Mouse (Mus musculus): ENCODE measurements around the gene Cers6. TPM values are rescaled to one million over a fixed set of nuclear protein-coding genes. Genes with fewer than 3 reads are reported as not detected.

The Cers6 gene
- 10.3 TPM for polyA plus RNA-seq (2012; fragmentation: generic; extraction: Trizol)
- long read RNA-seq, experiment 1, full-length matches to known transcripts, result 3 of 8 reads
- long read RNA-seq, experiment 1, partial matches to known transcripts, result 0 of 8 reads
- long read RNA-seq, experiment 1, other reads (novel, unspliced or antisense), result 5 of 8 reads
- long read RNA-seq, experiment 2, full-length matches to known transcripts, result 24 of 35 reads
- long read RNA-seq, experiment 2, partial matches to known transcripts, result 0 of 35 reads
- long read RNA-seq, experiment 2, other reads (novel, unspliced or antisense), result 11 of 35 reads

- no peaks in the 10 kb centered on the region for H3K27me3 ChIP-seq (ENCODE audit: control insufficient read depth, insufficient read depth, insufficient read length)
- peaks cover 49% of the 10 kb centered on the region for H3K79me2 ChIP-seq (ENCODE audit: control insufficient read depth, insufficient read depth)
- H3K4me3 ChIP-seq (ENCODE audit: insufficient read depth, poor library complexity, severe bottlenecking), result peak within 1 kb of the TSS; percentile 85
- peak within 1 kb of the TSS; percentile 71 for H3ac ChIP-seq (ENCODE audit: control insufficient read depth, insufficient read length, low read depth)
- peak; percentile 91 for TF ChIP-seq MAX (IDR thresholded peaks at IDR 0.05)
- no peak for TF ChIP-seq MYOD1 (IDR thresholded peaks at IDR 0.05; ENCODE audit: control insufficient read depth, insufficient read length, low read depth)
- TF ChIP-seq USF1 (IDR thresholded peaks at IDR 0.05; ENCODE audit: low read depth), result peak; percentile 94
- H3K36me3 ChIP-seq (ENCODE audit: control insufficient read depth, insufficient read depth), result peaks cover 4% of the 10 kb centered on the region
- peaks cover 37% of the 10 kb centered on the region for H3K79me3 ChIP-seq (ENCODE audit: low read depth)
Measured at GRCm38 (mm10) chr2:68860904-68861685, at the start of gene Cers6. Cers6 (plus strand) TSS chr2:68861441.

GRCm38 (mm10) chr2:68814409-68814808 lies 46.8 kb upstream of the Cers6 start:
- no peak overlapping the region for H3K4me3 ChIP-seq (ENCODE audit: insufficient read depth, poor library complexity, severe bottlenecking)
- no peaks in the 10 kb centered on the region for H3K79me2 ChIP-seq (ENCODE audit: control insufficient read depth, insufficient read depth)
- H3ac ChIP-seq (ENCODE audit: control insufficient read depth, insufficient read length, low read depth), result no peak overlapping the region
- H3K27me3 ChIP-seq (ENCODE audit: control insufficient read depth, insufficient read depth, insufficient read length), result no peaks in the 10 kb centered on the region
- no peaks in the 10 kb centered on the region for H3K79me3 ChIP-seq (ENCODE audit: low read depth)
- H3K36me3 ChIP-seq (ENCODE audit: control insufficient read depth, insufficient read depth), result no peaks in the 10 kb centered on the region
- TF ChIP-seq FOSL1 (IDR thresholded peaks at IDR 0.05; ENCODE audit: insufficient read depth, low read length, poor library complexity, severe bottlenecking) (no peak), CEBPB (IDR thresholded peaks at IDR 0.05; ENCODE audit: low read depth) (no peak)

- no peaks in the 10 kb centered on the region for H3K79me3 ChIP-seq (ENCODE audit: low read depth)
- H3K4me3 ChIP-seq (ENCODE audit: insufficient read depth, poor library complexity, severe bottlenecking), result no peak overlapping the region
- no peaks in the 10 kb centered on the region for H3K79me2 ChIP-seq (ENCODE audit: control insufficient read depth, insufficient read depth)
- TF ChIP-seq MAX (IDR thresholded peaks at IDR 0.05) (no peak), MYOG (IDR thresholded peaks at IDR 0.05; ENCODE audit: control insufficient read depth, extremely low read depth, insufficient read length) (no peak), CTCF (IDR thresholded peaks at IDR 0.05; ENCODE audit: control insufficient read depth, insufficient read depth, insufficient read length) (no peak), FOSL1 (IDR thresholded peaks at IDR 0.05; ENCODE audit: insufficient read depth, low read length, poor library complexity, severe bottlenecking) (no peak), MYOD1 (IDR thresholded peaks at IDR 0.05; ENCODE audit: control insufficient read depth, insufficient read length, low read depth) (no peak), USF1 (IDR thresholded peaks at IDR 0.05; ENCODE audit: low read depth) (no peak), CEBPB (IDR thresholded peaks at IDR 0.05; ENCODE audit: low read depth) (no peak)
- H3K36me3 ChIP-seq (ENCODE audit: control insufficient read depth, insufficient read depth), result no peaks in the 10 kb centered on the region
- no peak overlapping the region for H3ac ChIP-seq (ENCODE audit: control insufficient read depth, insufficient read length, low read depth)
- H3K27me3 ChIP-seq (ENCODE audit: control insufficient read depth, insufficient read depth, insufficient read length), result no peaks in the 10 kb centered on the region
Measured at GRCm38 (mm10) chr2:68819040-68819439, 42.2 kb upstream of the Cers6 start.

GRCm38 (mm10) chr2:68822152-68822887 lies 38.9 kb upstream of the Cers6 start:
- no peak overlapping the region for H3K4me3 ChIP-seq (ENCODE audit: insufficient read depth, poor library complexity, severe bottlenecking)
- TF ChIP-seq MYOD1 (IDR thresholded peaks at IDR 0.05; ENCODE audit: control insufficient read depth, insufficient read length, low read depth), result no peak
- no peak for TF ChIP-seq USF1 (IDR thresholded peaks at IDR 0.05; ENCODE audit: low read depth)
- TF ChIP-seq FOSL1 (IDR thresholded peaks at IDR 0.05; ENCODE audit: insufficient read depth, low read length, poor library complexity, severe bottlenecking), result no peak
- no peak for TF ChIP-seq MAX (IDR thresholded peaks at IDR 0.05)
- TF ChIP-seq CEBPB (IDR thresholded peaks at IDR 0.05; ENCODE audit: low read depth), result no peak
- no peak for TF ChIP-seq CTCF (IDR thresholded peaks at IDR 0.05; ENCODE audit: control insufficient read depth, insufficient read depth, insufficient read length)
- no peak for TF ChIP-seq MYOG (IDR thresholded peaks at IDR 0.05; ENCODE audit: control insufficient read depth, extremely low read depth, insufficient read length)
- no peaks in the 10 kb centered on the region for H3K27me3 ChIP-seq (ENCODE audit: control insufficient read depth, insufficient read depth, insufficient read length)
- H3K36me3 ChIP-seq (ENCODE audit: control insufficient read depth, insufficient read depth), result no peaks in the 10 kb centered on the region
- H3K79me2 ChIP-seq (ENCODE audit: control insufficient read depth, insufficient read depth), result no peaks in the 10 kb centered on the region
- no peaks in the 10 kb centered on the region for H3K79me3 ChIP-seq (ENCODE audit: low read depth)
- no peak overlapping the region for H3ac ChIP-seq (ENCODE audit: control insufficient read depth, insufficient read length, low read depth)

- Histone ChIP-seq H3K79me2 (ENCODE audit: control insufficient read depth, insufficient read depth) (no peaks in the 10 kb centered on the region), H3K79me3 (ENCODE audit: low read depth) (no peaks in the 10 kb centered on the region), H3ac (ENCODE audit: control insufficient read depth, insufficient read length, low read depth) (no peak overlapping the region), H3K36me3 (ENCODE audit: control insufficient read depth, insufficient read depth) (no peaks in the 10 kb centered on the region), H3K27me3 (ENCODE audit: control insufficient read depth, insufficient read depth, insufficient read length) (no peaks in the 10 kb centered on the region), H3K4me3 (ENCODE audit: insufficient read depth, poor library complexity, severe bottlenecking) (no peak overlapping the region)
- TF ChIP-seq FOSL1 (IDR thresholded peaks at IDR 0.05; ENCODE audit: insufficient read depth, low read length, poor library complexity, severe bottlenecking) (no peak), MYOD1 (IDR thresholded peaks at IDR 0.05; ENCODE audit: control insufficient read depth, insufficient read length, low read depth) (no peak), MAX (IDR thresholded peaks at IDR 0.05) (no peak), CEBPB (IDR thresholded peaks at IDR 0.05; ENCODE audit: low read depth) (no peak), MYOG (IDR thresholded peaks at IDR 0.05; ENCODE audit: control insufficient read depth, extremely low read depth, insufficient read length) (no peak)
Measured at GRCm38 (mm10) chr2:68825326-68826020, 35.8 kb upstream of the Cers6 start.
